Mouse (Mus musculus): ENCODE results near the gene Col23a1.
"Not testable (repeated sequence)": the region's sequence is repeated elsewhere in the genome, so short reads cannot be mapped to it uniquely, and the experiment has no call there.

Gene Col23a1

DNA sequence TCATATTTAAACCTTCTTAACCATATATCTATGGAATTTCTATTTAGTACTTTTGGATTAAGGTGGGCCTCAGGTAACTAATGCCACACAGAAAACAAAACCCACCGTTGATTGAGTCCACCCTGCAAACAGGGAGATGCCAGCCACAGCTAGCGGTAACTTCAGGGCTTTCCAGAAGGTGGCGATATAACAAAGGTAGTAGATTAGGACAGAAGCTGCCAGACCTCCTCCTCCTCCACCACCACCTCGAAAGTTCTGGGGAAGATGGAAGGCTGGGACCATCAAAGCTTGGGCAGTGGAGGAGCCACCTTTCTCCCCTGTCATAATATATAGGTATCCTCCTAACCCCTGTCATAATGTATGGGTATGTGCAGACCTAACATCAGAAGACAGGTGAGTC is 328.0 kb downstream of the Col23a1 start:
- peak; percentile 81 for DNase-seq (ENCODE audit: low read depth, low spot score)

- DNase-seq (ENCODE audit: low read depth, low spot score): no peak
These were observed 329.2 kb downstream of the Col23a1 start for GRCm38 (mm10) chr11:51618894-51619408.

- DNase-seq (ENCODE audit: low read depth, low spot score): peak; percentile 99
These were observed 329.8 kb downstream of the Col23a1 start, which contains the start of gene Nhp2 for GRCm38 (mm10) chr11:51619409-51620060. TSS of gene Nhp2 (plus strand) at chr11:51619735.

- DNase-seq (ENCODE audit: low read depth, low spot score): no peak
These were observed 330.4 kb downstream of the Col23a1 start for GRCm38 (mm10) chr11:51620084-51620483.

- DNase-seq (ENCODE audit: low read depth, low spot score): no peak
These were observed 332.1 kb downstream of the Col23a1 start for GRCm38 (mm10) chr11:51621776-51622175.

DNA sequence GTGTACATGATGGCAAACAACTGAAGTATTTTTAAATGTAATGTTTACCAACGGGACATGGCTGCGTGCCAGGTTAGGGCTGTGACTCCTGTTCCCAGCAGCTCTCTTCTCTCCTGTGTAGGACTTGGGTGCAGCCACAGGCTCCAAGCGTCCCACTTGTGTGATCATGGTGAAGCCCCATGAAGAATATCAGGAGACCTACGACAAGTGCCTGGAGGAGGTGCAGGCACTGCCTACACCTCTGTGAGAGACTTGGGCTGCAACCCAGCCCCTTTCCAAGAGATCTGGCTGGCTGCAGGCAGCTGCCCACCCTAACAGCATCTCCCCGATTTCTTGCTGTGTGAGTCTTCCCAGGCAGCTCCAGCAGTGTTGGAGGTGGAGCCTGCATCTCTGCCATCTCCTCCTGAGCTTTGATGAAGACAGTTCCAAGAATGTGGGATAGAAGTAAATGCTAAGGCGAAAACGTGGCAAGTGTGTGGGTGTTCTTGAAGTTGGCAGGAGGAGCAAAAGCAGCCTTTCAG is 333.3 kb downstream of the Col23a1 start:
- peak; percentile 95 for DNase-seq (ENCODE audit: low read depth, low spot score)

- DNase-seq (ENCODE audit: low read depth, low spot score): peak; percentile 56
These were observed 335.6 kb downstream of the Col23a1 start for GRCm38 (mm10) chr11:51625187-51625820.

GRCm38 (mm10) chr11:51627425-51627824 is 337.7 kb downstream of the Col23a1 start:
- peak; percentile 80 for DNase-seq (ENCODE audit: low read depth, low spot score)

DNA sequence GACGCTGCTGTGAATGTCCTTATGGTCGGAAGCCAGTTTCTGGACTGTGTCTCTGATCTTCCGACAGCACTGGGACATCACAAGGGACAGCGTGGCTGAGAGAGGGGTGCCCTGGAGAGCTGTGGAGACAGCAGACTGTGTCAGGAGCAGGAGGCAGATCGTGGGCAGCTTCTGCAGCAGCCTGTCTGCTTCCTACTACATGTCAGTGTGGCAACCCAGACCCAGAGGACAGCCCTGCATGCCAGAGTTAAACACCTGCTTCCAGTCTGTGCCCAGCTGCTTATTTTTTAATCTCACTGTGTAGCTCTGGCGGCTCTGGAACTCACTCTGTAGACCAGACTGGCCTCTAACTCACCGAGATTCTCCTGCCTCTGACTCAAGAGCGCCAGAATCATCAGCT is 338.2 kb downstream of the Col23a1 start:
- peak; percentile 48 for DNase-seq (ENCODE audit: low read depth, low spot score)

GRCm38 (mm10) chr11:51629651-51630314 is 340.1 kb downstream of the Col23a1 start:
- DNase-seq (ENCODE audit: low read depth, low spot score): peak; percentile 89

- no peak for DNase-seq (ENCODE audit: low read depth, low spot score)
These were observed 342.5 kb downstream of the Col23a1 start for GRCm38 (mm10) chr11:51632130-51632753.

- DNase-seq (ENCODE audit: low read depth, low spot score): not testable (repeated sequence)
These were observed 343.5 kb downstream of the Col23a1 start for GRCm38 (mm10) chr11:51633200-51633599.

Data from brain, adult 2 months (tissue).